Mouse (Mus musculus) B cell, adult 2 months (primary cell): ENCODE data around the gene Guca1b.
"Not testable (repeated sequence)": the region's sequence is repeated elsewhere in the genome, so short reads cannot be mapped to it uniquely, and the experiment has no call there.

Source experiments
- DNase-seq, 2 experiments: peaks; one replicate each; pipeline ENCODE4 v3.0.0; 2022

Guca1b gene

GRCm38 (mm10) chr17:47420195-47420594, 35.0 kb downstream of the Guca1b start:
- DNase-seq = no peak

GRCm38 (mm10) chr17:47421566-47421965, 36.4 kb downstream of the Guca1b start:
- no peak for DNase-seq

GRCm38 (mm10) chr17:47422616-47423015, 37.4 kb downstream of the Guca1b start:
- not testable (repeated sequence) for DNase-seq

- no peak for DNase-seq
Measured at GRCm38 (mm10) chr17:47424186-47424585, 39.0 kb downstream of the Guca1b start.

- no peak for DNase-seq
Measured at GRCm38 (mm10) chr17:47427316-47427715, 42.1 kb downstream of the Guca1b start.

GRCm38 (mm10) chr17:47428831-47429304, 43.7 kb downstream of the Guca1b start:
- DNase-seq = no peak

GRCm38 (mm10) chr17:47430815-47431214, 45.6 kb downstream of the Guca1b start:
- DNase-seq = no peak

GRCm38 (mm10) chr17:47436156-47436906, 51.1 kb downstream of the Guca1b start, which contains the start of gene AI661453:
AI661453 (plus strand) TSS chr17:47436615.
- no peak for DNase-seq

- DNase-seq = no peak
Measured at GRCm38 (mm10) chr17:47436907-47437547, 51.8 kb downstream of the Guca1b start, which contains the start of gene 1700001C19Rik. 1700001C19Rik (minus strand) TSS chr17:47437376.

GRCm38 (mm10) chr17:47438611-47439010, 53.4 kb downstream of the Guca1b start:
- DNase-seq = no peak

- no peak for DNase-seq
Measured at GRCm38 (mm10) chr17:47439396-47440028, 54.3 kb downstream of the Guca1b start.

GRCm38 (mm10) chr17:47440359-47440890, 55.2 kb downstream of the Guca1b start:
- no peak for DNase-seq

- no peak for DNase-seq
Measured at GRCm38 (mm10) chr17:47441296-47442051, 56.3 kb downstream of the Guca1b start.

GRCm38 (mm10) chr17:47442271-47442670, 57.1 kb downstream of the Guca1b start:
- no peak for DNase-seq
